Mouse (Mus musculus) limb, embryonic 11.5 days (tissue): ENCODE measurements at regions not wholly inside any gene's neighbourhood (a gene's known extent, or its start where the extent isn't known, plus 50 kb on each side); places are given as distances from the start of the nearest gene placed in this dataset.
A peak's percentile ranks its signal among the peaks of the same experiment; 100 is the strongest.
"Not testable (repeated sequence)": the region's sequence is repeated elsewhere in the genome, so short reads cannot be mapped to it uniquely, and the experiment has no call there.

Source experiments
- ATAC-seq: fragments of 200-750 bp; cut with Nextera tagmentation; 2 replicates; pipeline ENCODE4 v1.8.0; 2017; ENCODE audit warnings: low read depth; ENCODE audit not compliant: insufficient number of reproducible peaks, low FRiP score, low TSS enrichment
- DNase-seq: peaks from one replicate; pipeline ENCODE4 v3.0.0-alpha.2; 2015; ENCODE audit warnings: low spot score
- H3K27ac ChIP-seq: fragments of 300-500 bp; sonication (generic); replicated peaks from 2 replicates; pipeline ENCODE4 v1.5.1; 2014; ENCODE audit warnings: low read depth, mild to moderate bottlenecking, low read length
- H3K27me3 ChIP-seq: fragments of 300-500 bp; sonication (generic); 2 replicates; pipeline ENCODE4 v1.6.1; 2014; ENCODE audit warnings: mild to moderate bottlenecking, low read length, mixed read lengths; ENCODE audit not compliant: control insufficient read depth, insufficient read depth
- H3K36me3 ChIP-seq: fragments of 300-500 bp; sonication (generic); 2 replicates; pipeline ENCODE4 v1.6.1; 2014; ENCODE audit warnings: mild to moderate bottlenecking, low read length, moderate library complexity, mixed read lengths; ENCODE audit not compliant: control insufficient read depth, insufficient read depth
- H3K4me1 ChIP-seq: fragments of 300-500 bp; sonication (generic); 2 replicates; pipeline ENCODE4 v1.6.1; 2014; ENCODE audit warnings: low read length, mixed read lengths; ENCODE audit not compliant: control insufficient read depth, insufficient read depth
- H3K4me2 ChIP-seq: fragments of 300-500 bp; sonication (generic); 2 replicates; pipeline ENCODE4 v1.6.1; 2014; ENCODE audit warnings: low read depth, mild to moderate bottlenecking, moderate library complexity; ENCODE audit not compliant: severe bottlenecking
- H3K4me3 ChIP-seq: fragments of 300-500 bp; sonication (generic); 2 replicates; pipeline ENCODE4 v1.5.1; 2014; ENCODE audit warnings: low read depth, low read length
- H3K9ac ChIP-seq: fragments of 300-500 bp; sonication (generic); 2 replicates; pipeline ENCODE4 v1.6.1; 2014; ENCODE audit warnings: mild to moderate bottlenecking, low read length
- H3K9me3 ChIP-seq: fragments of 300-500 bp; sonication (generic); 2 replicates; pipeline ENCODE4 v1.6.1; 2016; ENCODE audit warnings: low read length; ENCODE audit not compliant: control insufficient read depth
- WGBS: fragments of 180-500 bp; shearing (Covaris S2); extraction: QIAGEN DNeasy Blood & Tissue Kit; methylation state at CpG from one replicate; pipeline ENCODE4 v1.1.7; 2014; 5-methylcytosine and 5-hydroxymethylcytosine counted together

GRCm38 (mm10) chr8:71081291-71081690, 175.6 kb downstream of the Map1s start:
- not testable (repeated sequence) for H3K4me2 ChIP-seq, H3K27me3 ChIP-seq, H3K9ac ChIP-seq, H3K4me3 ChIP-seq, H3K9me3 ChIP-seq, DNase-seq, H3K27ac ChIP-seq, H3K4me1 ChIP-seq, H3K36me3 ChIP-seq, ATAC-seq
- 0% methylated on average over 1 of the region's 1 CpGs for WGBS

GRCm38 (mm10) chr8:71127131-71127530, 145.4 kb upstream of the Myo9b start:
- not testable (repeated sequence) for H3K9ac ChIP-seq, ATAC-seq, H3K4me3 ChIP-seq, H3K4me1 ChIP-seq, H3K9me3 ChIP-seq, H3K27me3 ChIP-seq, H3K4me2 ChIP-seq, H3K27ac ChIP-seq, DNase-seq, H3K36me3 ChIP-seq
- 20% methylated on average over 1 of the region's 2 CpGs for WGBS

- 68% methylated on average over 4 of the region's 4 CpGs for WGBS
- H3K4me2 ChIP-seq: no peak overlapping the region
- H3K4me3 ChIP-seq: no peak overlapping the region
- H3K27me3 ChIP-seq: no peaks in the 10 kb centered on the region
- ATAC-seq: peak; percentile 52; the same call in 1 of the 2 replicates
- peak; percentile 21 for DNase-seq
- no peaks in the 10 kb centered on the region for H3K36me3 ChIP-seq
- no peak overlapping the region for H3K27ac ChIP-seq
- H3K9me3 ChIP-seq: no peaks in the 10 kb centered on the region
- no peaks in the 10 kb centered on the region for H3K4me1 ChIP-seq
- no peak overlapping the region for H3K9ac ChIP-seq
Observed at GRCm38 (mm10) chr8:71130411-71131261, 141.9 kb upstream of the Myo9b start.

- H3K4me3 ChIP-seq: no peak overlapping the region
- peak; percentile 42 for DNase-seq
- ATAC-seq: peak; percentile 77
- H3K36me3 ChIP-seq: no peaks in the 10 kb centered on the region
- 87% methylated on average over 4 of the region's 4 CpGs for WGBS
- H3K4me2 ChIP-seq: no peak overlapping the region
- H3K9ac ChIP-seq: no peak overlapping the region
- no peaks in the 10 kb centered on the region for H3K9me3 ChIP-seq
- H3K27me3 ChIP-seq: no peaks in the 10 kb centered on the region
- no peak overlapping the region for H3K27ac ChIP-seq
- no peaks in the 10 kb centered on the region for H3K4me1 ChIP-seq
Observed at GRCm38 (mm10) chr8:71131327-71132089, 141.0 kb upstream of the Myo9b start.

- H3K27me3 ChIP-seq, H3K9me3 ChIP-seq, H3K4me2 ChIP-seq, H3K9ac ChIP-seq, H3K36me3 ChIP-seq, H3K4me3 ChIP-seq, H3K4me1 ChIP-seq, H3K27ac ChIP-seq, ATAC-seq: not testable (repeated sequence)
- 58% methylated on average over 1 of the region's 1 CpGs for WGBS
- peak; percentile 26 for DNase-seq
Observed at GRCm38 (mm10) chr8:71132898-71133297, 139.6 kb upstream of the Myo9b start.

GRCm38 (mm10) chr8:71137131-71137530, 135.4 kb upstream of the Myo9b start:
- not testable (repeated sequence) for DNase-seq, ATAC-seq, H3K9me3 ChIP-seq, H3K27ac ChIP-seq, H3K9ac ChIP-seq, H3K27me3 ChIP-seq, H3K36me3 ChIP-seq, H3K4me3 ChIP-seq, H3K4me2 ChIP-seq, H3K4me1 ChIP-seq
- WGBS: 100% methylated on average over 1 of the region's 3 CpGs

GRCm38 (mm10) chr8:71142373-71142973, 130.0 kb upstream of the Myo9b start:
- H3K4me3 ChIP-seq, H3K4me1 ChIP-seq, H3K4me2 ChIP-seq, DNase-seq, H3K27ac ChIP-seq, H3K36me3 ChIP-seq, H3K9ac ChIP-seq, H3K9me3 ChIP-seq, H3K27me3 ChIP-seq: not testable (repeated sequence)
- 73% methylated on average over 3 of the region's 3 CpGs for WGBS
- ATAC-seq: peak; percentile 70

GRCm38 (mm10) chr8:71171478-71172210, 100.9 kb upstream of the Myo9b start:
- H3K4me2 ChIP-seq, H3K9me3 ChIP-seq, H3K4me1 ChIP-seq, DNase-seq, H3K27me3 ChIP-seq, H3K36me3 ChIP-seq, H3K27ac ChIP-seq, H3K9ac ChIP-seq, H3K4me3 ChIP-seq: not testable (repeated sequence)
- peak; percentile 54; the same call in 1 of the 2 replicates for ATAC-seq
- WGBS: 67% methylated on average over 3 of the region's 3 CpGs
